Mouse (Mus musculus) embryonic facial prominence, embryonic 12.5 days (tissue): Measurements from ENCODE around the gene Rab31. TPM values are rescaled to one million over a fixed set of nuclear protein-coding genes. Genes with fewer than 3 reads are reported as not detected.

ENCODE experiments used
- ATAC-seq: fragments of 200-750 bp; cut with Nextera tagmentation; 2 replicates; pipeline ENCODE4 v1.8.0; 2017; ENCODE audit not compliant: insufficient number of reproducible peaks, insufficient read depth, low FRiP score, low TSS enrichment
- H3K27ac ChIP-seq: fragments of 300-500 bp; sonication (generic); 2 replicates; pipeline ENCODE4 v1.5.1; 2016; ENCODE audit warnings: mild to moderate bottlenecking
- H3K27me3 ChIP-seq: fragments of 300-500 bp; sonication (generic); 2 replicates; pipeline ENCODE4 v1.6.1; 2016; ENCODE audit warnings: mild to moderate bottlenecking, moderate library complexity
- H3K36me3 ChIP-seq: fragments of 300-500 bp; sonication (generic); 2 replicates; pipeline ENCODE4 v1.6.1; 2016; ENCODE audit warnings: mild to moderate bottlenecking
- H3K4me1 ChIP-seq: fragments of 300-500 bp; sonication (generic); 2 replicates; pipeline ENCODE4 v1.6.1; 2016
- H3K4me2 ChIP-seq: fragments of 300-500 bp; sonication (generic); replicated peaks from 2 replicates; pipeline ENCODE4 v1.6.1; 2016; ENCODE audit warnings: mild to moderate bottlenecking, moderate library complexity
- H3K4me3 ChIP-seq: fragments of 300-500 bp; sonication (generic); 2 replicates; pipeline ENCODE4 v1.5.1; 2016; ENCODE audit warnings: mild to moderate bottlenecking
- H3K9ac ChIP-seq: fragments of 300-500 bp; sonication (generic); 2 replicates; pipeline ENCODE4 v1.6.1; 2016; ENCODE audit warnings: mild to moderate bottlenecking, moderate library complexity
- H3K9me3 ChIP-seq: fragments of 300-500 bp; sonication (generic); 2 replicates; pipeline ENCODE4 v1.6.1; 2016; ENCODE audit warnings: mild to moderate bottlenecking, moderate library complexity
- WGBS: fragments of 180-500 bp; shearing (Covaris S2); methylation state at CpG from one replicate; pipeline ENCODE4 v1.1.7; 2016; 5-methylcytosine and 5-hydroxymethylcytosine counted together
- polyA plus RNA-seq: library from polyadenylated mRNA; unstranded; fragments of >200 nt; fragmentation: Nextera tagmentation; extraction: Ambion mirVana; gene quantifications from 2 replicates; pipeline ENCODE4 v1.2.1, GENCODE M21; 2016

Rab31 gene
- polyA plus RNA-seq, 1 experiment from 2014 or later = 66.7 TPM

GRCm38 (mm10) chr17:65608743-65609142 lies 163.8 kb downstream of the Rab31 start:
- no peak overlapping the region for H3K4me2 ChIP-seq
- H3K36me3 ChIP-seq = no peaks in the 10 kb centered on the region
- H3K4me1 ChIP-seq = peaks cover 34% of the 10 kb centered on the region
- 79% methylated on average over 5 of the region's 5 CpGs for WGBS
- no peak for ATAC-seq
- H3K9ac ChIP-seq = no peak overlapping the region
- no peaks in the 10 kb centered on the region for H3K27me3 ChIP-seq
- H3K4me3 ChIP-seq = no peak overlapping the region
- H3K27ac ChIP-seq = no peak overlapping the region
- H3K9me3 ChIP-seq = no peaks in the 10 kb centered on the region

- WGBS = 85% methylated on average over 2 of the region's 2 CpGs
- H3K4me3 ChIP-seq = no peak overlapping the region
- no peaks in the 10 kb centered on the region for H3K36me3 ChIP-seq
- H3K9ac ChIP-seq = no peak overlapping the region
- ATAC-seq = no peak
- peaks cover 34% of the 10 kb centered on the region for H3K4me1 ChIP-seq
- no peak overlapping the region for H3K4me2 ChIP-seq
- H3K27me3 ChIP-seq = no peaks in the 10 kb centered on the region
- H3K9me3 ChIP-seq = no peaks in the 10 kb centered on the region
- no peak overlapping the region for H3K27ac ChIP-seq
These were observed 164.3 kb downstream of the Rab31 start for GRCm38 (mm10) chr17:65608312-65608687.

GRCm38 (mm10) chr17:65607574-65608311 lies 164.8 kb downstream of the Rab31 start:
- H3K9me3 ChIP-seq = no peaks in the 10 kb centered on the region
- H3K27me3 ChIP-seq = no peaks in the 10 kb centered on the region
- no peak overlapping the region for H3K9ac ChIP-seq
- no peak overlapping the region for H3K4me3 ChIP-seq
- peaks cover 34% of the 10 kb centered on the region for H3K4me1 ChIP-seq
- H3K36me3 ChIP-seq = no peaks in the 10 kb centered on the region
- no peak for ATAC-seq
- H3K27ac ChIP-seq = no peak overlapping the region
- no peak overlapping the region for H3K4me2 ChIP-seq
- WGBS = 51% methylated on average over 7 of the region's 7 CpGs

GRCm38 (mm10) chr17:65606014-65606413 lies 166.5 kb downstream of the Rab31 start:
- H3K36me3 ChIP-seq = no peaks in the 10 kb centered on the region
- no peak for ATAC-seq
- H3K9me3 ChIP-seq = no peaks in the 10 kb centered on the region
- no peak overlapping the region for H3K4me2 ChIP-seq
- H3K4me1 ChIP-seq = peaks cover 30% of the 10 kb centered on the region
- 86% methylated on average over 4 of the region's 4 CpGs for WGBS
- no peak overlapping the region for H3K4me3 ChIP-seq
- H3K9ac ChIP-seq = no peak overlapping the region
- H3K27me3 ChIP-seq = no peaks in the 10 kb centered on the region
- no peak overlapping the region for H3K27ac ChIP-seq

- no peak overlapping the region for H3K9ac ChIP-seq
- no peaks in the 10 kb centered on the region for H3K27me3 ChIP-seq
- peaks cover 25% of the 10 kb centered on the region for H3K4me1 ChIP-seq
- H3K36me3 ChIP-seq = no peaks in the 10 kb centered on the region
- H3K4me3 ChIP-seq = no peak overlapping the region
- no peak overlapping the region for H3K4me2 ChIP-seq
- no peaks in the 10 kb centered on the region for H3K9me3 ChIP-seq
- ATAC-seq = no peak
- H3K27ac ChIP-seq = no peak overlapping the region
These were observed 167.7 kb downstream of the Rab31 start for GRCm38 (mm10) chr17:65604892-65605291.

GRCm38 (mm10) chr17:65604315-65604714 lies 168.2 kb downstream of the Rab31 start:
- no peak for ATAC-seq
- Histone ChIP-seq H3K9ac (no peak overlapping the region), H3K9me3 (no peaks in the 10 kb centered on the region), H3K36me3 (no peaks in the 10 kb centered on the region), H3K4me1 (peaks cover 20% of the 10 kb centered on the region), H3K27me3 (no peaks in the 10 kb centered on the region), H3K27ac (no peak overlapping the region), H3K4me2 (no peak overlapping the region), H3K4me3 (no peak overlapping the region)

Other genes starting within 250 kb of the Rab31 start
- gene Tmem232, start 232.0 kb downstream of the Rab31 start, polyA plus RNA-seq = 0.14 and 0.24 TPM in 2 replicates
- 208 and 216 TPM in 2 replicates for gene Vapa, start 159.2 kb downstream of the Rab31 start, polyA plus RNA-seq
- gene Txndc2, start 130.6 kb downstream of the Rab31 start, polyA plus RNA-seq = 0.14 TPM in 1 of 2 replicates, not detected in the other
- 54.5 and 57.7 TPM in 2 replicates for gene Ppp4r1, start 9.8 kb upstream of the Rab31 start, polyA plus RNA-seq
- gene Ralbp1, start 113.0 kb upstream of the Rab31 start, polyA plus RNA-seq = 63.0 and 65.7 TPM in 2 replicates
- gene Twsg1, start 178.5 kb upstream of the Rab31 start, polyA plus RNA-seq = 134 and 143 TPM in 2 replicates